Mouse (Mus musculus) brain, embryonic 14.5 days (tissue): ENCODE results near the gene Scgb3a1.

Experiments used
- CTCF ChIP-seq: fragments of 200-500 bp; IDR thresholded peaks from 2 replicates; pipeline ENCODE4 v1.5.1; 2012; ENCODE audit warnings: inconsistent platforms, mild to moderate bottlenecking, moderate library complexity, borderline replicate concordance; ENCODE audit not compliant: insufficient read depth, insufficient read length; ENCODE audit errors: extremely low read depth
- POLR2A ChIP-seq: fragments of 200-500 bp; IDR thresholded peaks from 2 replicates; pipeline ENCODE4 v1.6.1; 2012; ENCODE audit warnings: mild to moderate bottlenecking, inconsistent platforms, borderline replicate concordance; ENCODE audit not compliant: poor library complexity, insufficient read depth, insufficient read length, severe bottlenecking; ENCODE audit errors: extremely low read depth

DNA sequence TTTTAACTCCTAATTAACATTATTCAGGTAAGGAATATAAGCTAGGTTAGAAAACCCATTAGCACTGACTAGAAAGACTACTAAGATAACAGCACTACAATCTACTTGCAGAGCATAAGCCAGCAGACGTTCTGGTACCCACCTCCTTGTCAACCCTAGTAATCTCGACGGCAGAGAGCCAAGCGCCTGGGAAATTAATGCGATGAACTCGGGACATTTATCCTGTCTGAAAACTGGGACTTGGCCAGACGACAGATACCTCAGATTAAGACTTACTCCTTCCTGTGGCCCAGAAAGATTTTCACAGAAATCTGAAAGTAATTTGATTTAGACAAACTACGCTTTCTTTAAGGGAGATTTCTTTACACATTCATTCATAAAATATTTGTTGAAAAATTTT, 41.4 kb downstream of the Scgb3a1 start:
- TF ChIP-seq POLR2A, result no peak
- no peak for TF ChIP-seq CTCF
